Mouse (Mus musculus) myocyte (in vitro differentiated cells): ENCODE measurements around the gene Arid1b. TPM values are rescaled to one million over a fixed set of nuclear protein-coding genes. Genes with fewer than 3 reads are reported as not detected.

ENCODE experiments used
- H3K27me3 ChIP-seq: one replicate; pipeline ENCODE4 v1.6.1; 2011; ENCODE audit not compliant: control insufficient read depth, insufficient read depth, insufficient read length
- H3K36me3 ChIP-seq: one replicate; pipeline ENCODE4 v1.6.1; 2011; ENCODE audit not compliant: control insufficient read depth, insufficient read depth
- H3K4me2 ChIP-seq: one replicate; pipeline ENCODE4 v1.6.1; 2011; ENCODE audit warnings: low read depth, control low read depth
- H3K4me3 ChIP-seq: one replicate; pipeline ENCODE4 v1.5.1; 2011; ENCODE audit warnings: mild to moderate bottlenecking, control low read depth, moderate library complexity
- H3K79me2 ChIP-seq: one replicate; pipeline ENCODE4 v1.6.1; 2011; ENCODE audit not compliant: control insufficient read depth, insufficient read depth
- H3ac ChIP-seq: one replicate; pipeline ENCODE4 v1.6.1; 2011; ENCODE audit not compliant: control insufficient read depth, insufficient read length
- CEBPB ChIP-seq: IDR thresholded peaks from 2 replicates; pipeline ENCODE4 v1.6.1; 2011; ENCODE audit warnings: mild to moderate bottlenecking, moderate library complexity; ENCODE audit not compliant: poor library complexity, insufficient read depth, severe bottlenecking
- E2F4 ChIP-seq: IDR thresholded peaks from one replicate; pipeline ENCODE4 v1.6.1; 2011; ENCODE audit warnings: mild to moderate bottlenecking, control low read depth, moderate library complexity; ENCODE audit not compliant: insufficient read depth
- MAX ChIP-seq: IDR thresholded peaks from one replicate; pipeline ENCODE4 v1.6.1; 2011; ENCODE audit warnings: low read depth, mild to moderate bottlenecking, control low read depth
- MYOD1 ChIP-seq, 3 experiments: IDR thresholded peaks; one replicate each; pipeline ENCODE4 v1.6.1; 2011; ENCODE audit warnings: control low read depth in 2 of 3, low read depth in 2 of 3, mild to moderate bottlenecking in 2 of 3, moderate library complexity in 1 of 3; ENCODE audit not compliant: insufficient read length in 2 of 3, control insufficient read depth in 1 of 3
- MYOG ChIP-seq, 3 experiments: IDR thresholded peaks; one replicate each; pipeline ENCODE4 v1.6.1; 2011; ENCODE audit warnings: control low read depth in 2 of 3, low read depth in 2 of 3, mild to moderate bottlenecking in 2 of 3; ENCODE audit not compliant: insufficient read length in 2 of 3, control insufficient read depth in 1 of 3, insufficient read depth in 1 of 3
- POLR2A ChIP-seq: IDR thresholded peaks from one replicate; pipeline ENCODE4 v1.6.1; 2011; ENCODE audit warnings: low read depth, mild to moderate bottlenecking, control low read depth, moderate library complexity; ENCODE audit not compliant: insufficient read length
- POLR2AphosphoS2 ChIP-seq: IDR thresholded peaks from one replicate; pipeline ENCODE4 v1.6.1; 2011; ENCODE audit warnings: low read depth, control low read depth; ENCODE audit not compliant: insufficient read length
- REST ChIP-seq: IDR thresholded peaks from one replicate; pipeline ENCODE4 v1.6.1; 2011; ENCODE audit warnings: mild to moderate bottlenecking, control low read depth, moderate library complexity; ENCODE audit not compliant: insufficient read depth, insufficient read length
- SRF ChIP-seq: IDR thresholded peaks from one replicate; pipeline ENCODE4 v1.6.1; 2011; ENCODE audit warnings: low read depth; ENCODE audit not compliant: control insufficient read depth, insufficient read length
- TCF12 ChIP-seq: IDR thresholded peaks from one replicate; pipeline ENCODE4 v1.6.1; 2011; ENCODE audit warnings: mild to moderate bottlenecking, control low read depth; ENCODE audit not compliant: poor library complexity, insufficient read depth, severe bottlenecking
- TCF3 ChIP-seq: IDR thresholded peaks from one replicate; pipeline ENCODE4 v1.6.1; 2011; ENCODE audit warnings: low read depth, control low read depth; ENCODE audit not compliant: insufficient read length
- USF1 ChIP-seq: IDR thresholded peaks from one replicate; pipeline ENCODE4 v1.6.1; 2011; ENCODE audit warnings: low read depth, mild to moderate bottlenecking, control low read depth, moderate library complexity
- polyA plus RNA-seq: library from polyadenylated mRNA; unstranded; fragments of >200 nt; fragmentation: generic; extraction: Trizol; gene quantifications from one replicate; pipeline ENCODE4 v1.2.1, GENCODE M21; 2012; ENCODE audit warnings: missing spikeins

Arid1b gene
- polyA plus RNA-seq, 1 experiment, result 10.9 TPM

GRCm38 (mm10) chr17:5213441-5213840, 219.3 kb downstream of the Arid1b start:
- no peak for TF ChIP-seq USF1
- TF ChIP-seq CEBPB, result no peak
- no peak for TF ChIP-seq POLR2A
- no peak for TF ChIP-seq SRF
- TF ChIP-seq E2F4, result no peak
- Histone ChIP-seq H3K4me2 (no peak overlapping the region), H3K36me3 (no peaks in the 10 kb centered on the region), H3K4me3 (no peak overlapping the region), H3K79me2 (peaks cover 22% of the 10 kb centered on the region), H3ac (no peak overlapping the region), H3K27me3 (no peaks in the 10 kb centered on the region)

- TF ChIP-seq POLR2AphosphoS2, result no peak
- TF ChIP-seq CEBPB, result no peak
- no peak for TF ChIP-seq TCF12
- no peak for TF ChIP-seq REST
- TF ChIP-seq MYOD1 (IDR thresholded peaks at IDR 0.05; ENCODE audit: control insufficient read depth in 1 of 3, insufficient read length in 2 of 3, low read depth in 2 of 3), result no peak
- no peak for TF ChIP-seq SRF
- no peak for TF ChIP-seq MAX
- TF ChIP-seq MYOG (IDR thresholded peaks at IDR 0.05; ENCODE audit: control insufficient read depth in 1 of 3, insufficient read depth in 1 of 3, insufficient read length in 2 of 3, low read depth in 2 of 3), result no peak
- TF ChIP-seq POLR2A, result no peak
- TF ChIP-seq USF1, result no peak
- TF ChIP-seq TCF3, result no peak
- TF ChIP-seq E2F4, result no peak
- H3K27me3 ChIP-seq, result no peaks in the 10 kb centered on the region
- no peak overlapping the region for H3K4me3 ChIP-seq
- no peak overlapping the region for H3ac ChIP-seq
- H3K79me2 ChIP-seq, result peaks cover 16% of the 10 kb centered on the region
- H3K36me3 ChIP-seq, result no peaks in the 10 kb centered on the region
- no peak overlapping the region for H3K4me2 ChIP-seq
Observed at GRCm38 (mm10) chr17:5215352-5215751, 221.2 kb downstream of the Arid1b start.

DNA sequence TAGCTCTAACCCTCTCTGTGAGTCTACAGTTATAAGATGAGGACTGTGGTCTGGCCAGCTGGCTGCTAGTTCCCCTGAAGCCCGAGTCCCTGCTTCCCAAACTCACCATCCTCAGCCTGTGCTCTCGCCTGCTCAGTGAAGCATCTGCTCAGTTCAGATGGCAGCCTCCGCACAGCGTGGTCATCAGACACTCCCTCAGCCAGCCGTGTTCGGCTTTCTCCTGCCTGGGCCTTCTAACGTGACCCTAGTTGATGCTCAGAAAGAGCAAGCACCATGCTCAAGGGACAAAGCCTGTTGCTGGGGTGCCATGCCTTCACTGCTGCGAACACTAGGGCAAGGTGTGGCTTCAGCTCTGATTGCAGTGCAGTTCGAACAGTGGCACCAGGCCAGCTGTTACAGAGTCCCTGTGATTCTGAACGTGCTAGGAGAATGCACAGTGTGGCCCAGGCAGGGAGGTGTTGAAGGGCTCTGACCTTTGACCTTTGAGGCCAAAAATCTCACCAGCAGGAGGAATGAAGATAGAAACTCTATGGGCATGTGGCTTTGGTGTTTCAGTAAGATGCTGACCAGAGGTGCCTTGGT, 222.9 kb downstream of the Arid1b start:
- H3ac ChIP-seq, result no peak overlapping the region
- TF ChIP-seq MYOG (IDR thresholded peaks at IDR 0.05; ENCODE audit: control insufficient read depth in 1 of 3, insufficient read depth in 1 of 3, insufficient read length in 2 of 3, low read depth in 2 of 3) (no peak), E2F4 (no peak), REST (no peak), POLR2A (no peak), CEBPB (no peak), SRF (no peak), TCF3 (no peak), MAX (no peak), USF1 (no peak), TCF12 (no peak), POLR2AphosphoS2 (no peak), MYOD1 (IDR thresholded peaks at IDR 0.05; ENCODE audit: control insufficient read depth in 1 of 3, insufficient read length in 2 of 3, low read depth in 2 of 3) (no peak)

GRCm38 (mm10) chr17:5217852-5218845, 224.0 kb downstream of the Arid1b start:
- H3K4me2 ChIP-seq, result no peak overlapping the region
- H3K36me3 ChIP-seq, result no peaks in the 10 kb centered on the region
- no peak overlapping the region for H3K4me3 ChIP-seq
- no peak overlapping the region for H3ac ChIP-seq
- H3K27me3 ChIP-seq, result no peaks in the 10 kb centered on the region
- H3K79me2 ChIP-seq, result peaks cover 9% of the 10 kb centered on the region
- no peak for TF ChIP-seq POLR2AphosphoS2
- no peak for TF ChIP-seq MYOG (IDR thresholded peaks at IDR 0.05; ENCODE audit: control insufficient read depth in 1 of 3, insufficient read depth in 1 of 3, insufficient read length in 2 of 3, low read depth in 2 of 3)
- TF ChIP-seq TCF12, result no peak
- no peak for TF ChIP-seq SRF
- TF ChIP-seq MAX, result no peak
- TF ChIP-seq USF1, result no peak
- no peak for TF ChIP-seq MYOD1 (IDR thresholded peaks at IDR 0.05; ENCODE audit: control insufficient read depth in 1 of 3, insufficient read length in 2 of 3, low read depth in 2 of 3)
- no peak for TF ChIP-seq E2F4
- no peak for TF ChIP-seq TCF3
- TF ChIP-seq CEBPB, result no peak
- no peak for TF ChIP-seq POLR2A
- no peak for TF ChIP-seq REST

More for the DNA sequence above, 222.9 kb downstream of the Arid1b start:
- peaks cover 5% of the 10 kb centered on the region for H3K79me2 ChIP-seq
- no peak overlapping the region for H3K4me2 ChIP-seq
- no peak overlapping the region for H3K4me3 ChIP-seq
- no peaks in the 10 kb centered on the region for H3K36me3 ChIP-seq
- no peaks in the 10 kb centered on the region for H3K27me3 ChIP-seq
